Mouse (Mus musculus): ENCODE results near the gene Cacna1f.
A peak's percentile ranks its signal among the peaks of the same experiment; 100 is the strongest.

Cacna1f gene

GRCm38 (mm10) chrX:7674284-7675000, 67.6 kb downstream of the Cacna1f start:
- no peak for DNase-seq (ENCODE audit: low spot score)

- no peak for DNase-seq (ENCODE audit: low spot score)
These were observed 68.1 kb downstream of the Cacna1f start for GRCm38 (mm10) chrX:7675001-7675380.

- DNase-seq (ENCODE audit: low spot score), result no peak
These were observed 72.1 kb downstream of the Cacna1f start for GRCm38 (mm10) chrX:7678986-7679385.

GRCm38 (mm10) chrX:7679405-7680056, 72.6 kb downstream of the Cacna1f start:
- DNase-seq (ENCODE audit: low spot score), result peak; percentile 80

- no peak for DNase-seq (ENCODE audit: low spot score)
These were observed 73.2 kb downstream of the Cacna1f start for GRCm38 (mm10) chrX:7680057-7680412.

- no peak for DNase-seq (ENCODE audit: low spot score)
These were observed 74.0 kb downstream of the Cacna1f start, which contains the start of gene Magix for GRCm38 (mm10) chrX:7680864-7681263. Gene Magix (minus strand): TSS chrX:7681251.
